Mouse (Mus musculus) brain, embryonic 14.5 days (tissue): Measurements from ENCODE around the gene Cryzl1.

Experiments
- CTCF ChIP-seq: fragments of 200-500 bp; IDR thresholded peaks from 2 replicates; pipeline ENCODE4 v1.5.1; 2012; ENCODE audit warnings: inconsistent platforms, mild to moderate bottlenecking, moderate library complexity, borderline replicate concordance; ENCODE audit not compliant: insufficient read depth, insufficient read length; ENCODE audit errors: extremely low read depth
- POLR2A ChIP-seq: fragments of 200-500 bp; IDR thresholded peaks from 2 replicates; pipeline ENCODE4 v1.6.1; 2012; ENCODE audit warnings: mild to moderate bottlenecking, inconsistent platforms, borderline replicate concordance; ENCODE audit not compliant: poor library complexity, insufficient read depth, insufficient read length, severe bottlenecking; ENCODE audit errors: extremely low read depth

- no peak for TF ChIP-seq CTCF
- peak; percentile 96 for TF ChIP-seq POLR2A
Observed at GRCm38 (mm10) chr16:91729066-91729482, 299 bp upstream of the Cryzl1 start, which contains the start of gene Itsn1.
